9 mouse cellular contexts compared by ENCODE assay signal in the genomic region with DNA sequence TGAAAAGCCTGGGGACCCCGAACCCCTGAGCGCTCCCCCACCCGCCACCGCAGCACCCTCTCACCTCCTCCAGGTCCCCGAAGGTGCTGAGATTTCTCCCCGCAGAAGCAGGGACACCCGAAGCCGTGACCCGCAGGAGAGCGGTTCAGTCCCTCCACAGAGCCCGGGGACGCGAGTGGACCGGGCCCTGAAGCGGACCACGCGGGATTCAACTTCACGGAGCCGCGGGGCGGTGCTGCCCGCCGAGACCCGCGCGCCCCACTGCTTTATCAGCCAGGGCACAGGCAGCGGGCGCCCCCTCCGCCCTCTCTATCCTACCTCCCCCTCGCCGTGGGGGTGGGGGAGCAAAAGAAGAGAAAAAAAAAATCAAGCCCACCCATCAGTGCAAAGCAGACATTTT. TPM values are rescaled to one million over a fixed set of nuclear protein-coding genes. Genes with fewer than 3 reads are reported as not detected.
DNase-seq lines count a peak whose midpoint lies in the region; TF ChIP-seq lines count a peak whose summit lies in the region.
"Had no signal": no experiment of that assay in that cellular context is flagged by ENCODE, and none has a peak within 500 bp of the region (broad histone marks: within the 10 kb centered on the region; RNA-seq: fewer than 3 reads in every experiment).

No protein-coding gene starts in this region.

- peak in 1 of 2 experiments; percentile 19 for DNase-seq in heart, adult 2 months
- no peak for DNase-seq in heart, adult 9 months (ENCODE audit: low spot score in 2 of 2)
- no peak for DNase-seq in thymus, adult 2 months
- DNase-seq in thymus, postnatal 4 days: no peak
- DNase-seq in limb, embryonic 10.5 days (ENCODE audit: low spot score): peak; percentile 35
- peak; percentile 33 to 39 for DNase-seq in right cerebral cortex, postnatal 10 days (ENCODE audit: low spot score in 2 of 2)
- DNase-seq in urinary bladder, adult 18-20 months (ENCODE audit: low spot score in 2 of 2): no peak
- DNase-seq in urinary bladder, postnatal 36 days (ENCODE audit: low spot score in 2 of 2): no peak

- intact Hi-C loops in heart, adult 2 months (cut with DNase I): no loop called here

- TF ChIP-seq CTCF in heart, adult 2 months (IDR thresholded peaks at IDR 0.05): no peak
- no peak for TF ChIP-seq CTCF in thymus, adult 2 months (IDR thresholded peaks at IDR 0.05; ENCODE audit: borderline replicate concordance, control insufficient read depth, extremely low read depth, insufficient read depth, low read length, poor library complexity)

- no peak for TF ChIP-seq POLR2A in heart, adult 2 months (IDR thresholded peaks at IDR 0.05; ENCODE audit: insufficient read depth, low read depth, low read length)
- TF ChIP-seq POLR2A in thymus, adult 2 months (IDR thresholded peaks at IDR 0.05; ENCODE audit: control insufficient read depth, extremely low read depth, insufficient read depth, low read length, poor library complexity): no peak

- TF ChIP-seq EP300 in heart, adult 2 months (IDR thresholded peaks at IDR 0.05; ENCODE audit: insufficient read depth, low read depth, low read length): no peak

- peak overlapping the region; percentile 40; the same call in 1 of the 2 replicates for H3K9ac ChIP-seq in heart, adult 2 months (ENCODE audit: low read depth, low read length)

- no peaks in the 10 kb centered on the region; the same call in 1 of the 2 replicates for H3K4me1 ChIP-seq in heart, adult 2 months (ENCODE audit: control insufficient read depth, insufficient read depth, low read length)
- H3K4me1 ChIP-seq in thymus, adult 2 months (replicated peaks; ENCODE audit: control insufficient read depth, insufficient read depth, low read length): no peaks in the 10 kb centered on the region
- H3K4me1 ChIP-seq in limb, embryonic 10.5 days: peaks cover 16% of the 10 kb centered on the region

- peaks cover 3% of the 10 kb centered on the region; the same call in 1 of the 2 replicates for H3K27me3 ChIP-seq in heart, adult 2 months (ENCODE audit: control insufficient read depth, insufficient read depth, low read length)
- peaks cover 3% of the 10 kb centered on the region; the same call in 1 of the 2 replicates for H3K27me3 ChIP-seq in thymus, adult 2 months (ENCODE audit: control insufficient read depth, insufficient read depth, low read length)
- peaks cover 39% of the 10 kb centered on the region for H3K27me3 ChIP-seq in limb, embryonic 10.5 days (ENCODE audit: low read depth, poor library complexity, severe bottlenecking)

- WGBS in heart, adult 2 months: under 1% methylated on average over 31 of the region's 31 CpGs
- WGBS in thymus, adult 2 months: 3% methylated on average over 31 of the region's 31 CpGs
- WGBS in limb, embryonic 10.5 days: under 1% methylated on average over 31 of the region's 31 CpGs

- H3K4me3 ChIP-seq in heart, adult 2 months: peak overlapping the region; percentile 40
- 0 out of 2 replicates have a peak overlapping the region, but pooled peaks have one; percentile 9 for H3K4me3 ChIP-seq in thymus, adult 2 months (ENCODE audit: control insufficient read depth, insufficient read depth, low read length)
- H3K4me3 ChIP-seq in limb, embryonic 10.5 days: peak overlapping the region; percentile 71

- no peaks in the 10 kb centered on the region for H3K79me2 ChIP-seq in heart, adult 2 months (replicated peaks; ENCODE audit: control insufficient read depth, insufficient read depth, low read length)

- H3K9me3 ChIP-seq in limb, embryonic 10.5 days (replicated peaks): no peaks in the 10 kb centered on the region
- H3K9me3 ChIP-seq: G1E had no signal

- no peaks in the 10 kb centered on the region for H3K36me3 ChIP-seq in heart, adult 2 months (ENCODE audit: control insufficient read depth, insufficient read depth, low read length)
- H3K36me3 ChIP-seq in thymus, adult 2 months (ENCODE audit: control insufficient read depth, insufficient read depth, low read length): no peaks in the 10 kb centered on the region
- no peaks in the 10 kb centered on the region for H3K36me3 ChIP-seq in limb, embryonic 10.5 days
- H3K36me3 ChIP-seq: G1E had no signal

- no peak overlapping the region for H3K27ac ChIP-seq in heart, adult 2 months
- H3K27ac ChIP-seq in thymus, adult 2 months (ENCODE audit: control insufficient read depth, insufficient read depth, low read length): no peak overlapping the region
- H3K27ac ChIP-seq in limb, embryonic 10.5 days: no peak overlapping the region

RNA-seq across cellular contexts. Expression of gene Rgs17, which starts 0.4 kb away (rescaled TPM):
- total RNA-seq in heart, adult 2 months (2021): under 1 TPM; 0.75 to 0.99 TPM
- 0.25 and 0.53 TPM in 2 replicates for polyA plus RNA-seq in heart, adult 2 months (2012; rRNA removed)
- polyA plus RNA-seq in thymus, adult 2 months (2012; rRNA removed): 0.26 TPM in 2 replicates
- 0.23 and 0.28 TPM in 2 replicates for polyA plus RNA-seq in limb, embryonic 10.5 days (2016; fragmentation: Nextera tagmentation; extraction: Ambion mirVana)
- polyA plus RNA-seq: G1E had no signal

Comparison
In these comparisons a context has a peak if more than half of its experiments do, and no peak if none do; other contexts are left out.
1. DNase-seq: peak in limb, embryonic 10.5 days (single experiment) and right cerebral cortex, postnatal 10 days (2 of 2); none in heart, adult 9 months (0 of 2), thymus, adult 2 months (single experiment), thymus, postnatal 4 days (single experiment), urinary bladder, adult 18-20 months (0 of 2) and urinary bladder, postnatal 36 days (0 of 2).
2. H3K4me3 ChIP-seq: peak in every context shown above with its lines; median percentile 71 in limb, embryonic 10.5 days; 40 in heart, adult 2 months; 9 in thymus, adult 2 months.